Mouse (Mus musculus) left cerebral cortex, postnatal 36 days (tissue): Measurements from ENCODE around the gene Amn. TPM values are rescaled to one million over a fixed set of nuclear protein-coding genes. Genes with fewer than 3 reads are reported as not detected.

Source experiments
- DNase-seq, 2 experiments: peaks; one replicate each; pipeline ENCODE4 v3.0.0; 2021 to 2022; ENCODE audit warnings: low spot score in 2 of 2, mixed read lengths in 1 of 2
- intact Hi-C: fragments of 180-260 bp; cut with DNase I; formaldehyde crosslinking; loops from one replicate; pipeline ENCODE4 v1.15.1; 2025
- total RNA-seq, 2 experiments: library from RNA; stranded (reverse); gene quantifications; 2 replicates each; pipeline ENCODE4 v1.2.3; 2021

Amn gene
- total RNA-seq, 2 experiments from 2014 or later = 8.4 to 14.9 TPM

- intact Hi-C loops = no loop called here
- DNase-seq = no peak
These were observed 7.2 kb upstream of the Amn start for GRCm38 (mm10) chr12:111263650-111264049.

GRCm38 (mm10) chr12:111265212-111265611, 5.7 kb upstream of the Amn start:
- no peak for DNase-seq
- intact Hi-C loops = no loop called here

- DNase-seq = no peak
- intact Hi-C loops = no loop called here
These were observed 4.3 kb upstream of the Amn start for GRCm38 (mm10) chr12:111266592-111266991.

GRCm38 (mm10) chr12:111267673-111268325, 3.1 kb upstream of the Amn start:
- intact Hi-C loops = no loop called here

GRCm38 (mm10) chr12:111271406-111271805, 511 bp downstream of the Amn start:
- DNase-seq = no peak
- intact Hi-C loops = no loop called here

More at GRCm38 (mm10) chr12:111267673-111268325, 3.1 kb upstream of the Amn start:
- DNase-seq = no peak

GRCm38 (mm10) chr12:111271966-111272365, 1.1 kb downstream of the Amn start:
- DNase-seq = no peak
- intact Hi-C loops = no loop called here

- intact Hi-C loops = no loop called here
- peak; percentile 73 to 84 for DNase-seq
These were observed 1.5 kb downstream of the Amn start for GRCm38 (mm10) chr12:111272420-111272819.

GRCm38 (mm10) chr12:111274006-111274405, 3.1 kb downstream of the Amn start:
- DNase-seq = no peak
- intact Hi-C loops = no loop called here

- intact Hi-C loops = no loop called here
- peak in 1 of 2 experiments; percentile 39 for DNase-seq
These were observed 3.7 kb downstream of the Amn start for GRCm38 (mm10) chr12:111274447-111275149.

- no peak for DNase-seq
- intact Hi-C loops = no loop called here
These were observed 4.4 kb downstream of the Amn start for GRCm38 (mm10) chr12:111275150-111275841.

- intact Hi-C loops = no loop called here
- DNase-seq = no peak
These were observed 5.5 kb downstream of the Amn start for GRCm38 (mm10) chr12:111276371-111276770.

- no peak for DNase-seq
- intact Hi-C loops = no loop called here
These were observed 12.7 kb downstream of the Amn start for GRCm38 (mm10) chr12:111283573-111283972.

GRCm38 (mm10) chr12:111284532-111284931, 13.6 kb downstream of the Amn start:
- DNase-seq = no peak
- intact Hi-C loops = no loop called here

GRCm38 (mm10) chr12:111293025-111293424, 22.1 kb downstream of the Amn start:
- no peak for DNase-seq
- intact Hi-C loops = no loop called here

- intact Hi-C loops = no loop called here
- no peak for DNase-seq
These were observed 30.6 kb downstream of the Amn start for GRCm38 (mm10) chr12:111301322-111302017.

GRCm38 (mm10) chr12:111302018-111302345, 31.1 kb downstream of the Amn start:
- intact Hi-C loops = no loop called here
- no peak for DNase-seq

GRCm38 (mm10) chr12:111303702-111304337, 32.9 kb downstream of the Amn start:
- no peak for DNase-seq
- intact Hi-C loops = no loop called here

GRCm38 (mm10) chr12:111306821-111307220, 35.9 kb downstream of the Amn start:
- DNase-seq = no peak
- intact Hi-C loops = no loop called here

GRCm38 (mm10) chr12:111309256-111309655, 38.4 kb downstream of the Amn start:
- intact Hi-C loops = no loop called here
- DNase-seq = no peak

- intact Hi-C loops = no loop called here
- no peak for DNase-seq
These were observed 39.0 kb downstream of the Amn start for GRCm38 (mm10) chr12:111309931-111310330.
